Mouse (Mus musculus): ENCODE results near the gene Haus3.

Haus3 gene

DNA sequence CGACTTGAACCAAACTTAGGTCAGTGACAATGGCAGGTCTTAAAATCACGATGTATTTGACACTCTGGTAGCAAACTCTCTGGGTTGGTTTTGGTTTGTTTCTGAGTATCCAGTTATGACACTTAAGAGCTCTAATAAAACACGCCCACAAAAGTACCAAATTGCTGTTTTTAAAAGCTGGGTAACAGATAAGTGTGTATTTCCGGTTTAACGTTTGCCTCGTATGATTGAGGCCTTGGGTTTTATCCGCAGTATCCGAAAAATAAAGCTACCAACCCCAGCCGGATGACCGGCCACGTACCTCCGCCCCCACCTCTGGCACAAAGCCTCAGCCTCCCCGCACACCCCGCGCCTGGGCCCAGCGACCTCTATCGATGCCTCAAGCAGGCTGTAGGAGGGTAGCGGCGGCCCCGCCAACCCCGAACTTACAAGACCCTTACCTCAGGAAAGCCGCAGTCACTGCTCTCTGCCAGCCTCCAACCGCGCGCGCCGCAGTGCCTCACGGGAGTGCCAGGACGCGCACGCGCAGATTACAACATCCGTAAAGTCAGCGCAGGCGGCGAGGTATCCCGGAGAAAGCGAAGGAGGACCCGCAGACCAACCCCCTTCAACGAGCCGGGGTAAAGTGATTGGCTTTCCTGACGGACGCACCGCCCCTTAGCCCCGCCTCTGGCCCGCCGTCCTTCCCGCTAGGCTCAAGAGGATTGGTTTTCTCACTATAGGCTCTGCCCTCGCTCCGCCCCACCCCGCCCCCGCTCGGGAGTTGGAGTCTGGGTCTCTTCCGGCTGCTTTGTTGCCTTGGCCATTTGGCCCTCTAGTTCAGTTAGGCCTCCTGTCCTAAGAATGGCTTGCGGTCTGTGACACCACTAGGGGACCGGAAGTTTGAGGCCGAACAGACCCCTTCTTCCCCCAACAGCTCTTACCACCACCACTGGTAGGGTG is at the start of gene Haus3, which contains the start of gene Poln:
Gene Haus3 (minus strand): TSS at position 578 of the 942 bp plus-strand sequence.
Gene Poln (minus strand): TSS at position 499 of the 942 bp plus-strand sequence.
- DNase-seq (ENCODE audit: low read depth, low spot score), result peak; percentile 99

DNA sequence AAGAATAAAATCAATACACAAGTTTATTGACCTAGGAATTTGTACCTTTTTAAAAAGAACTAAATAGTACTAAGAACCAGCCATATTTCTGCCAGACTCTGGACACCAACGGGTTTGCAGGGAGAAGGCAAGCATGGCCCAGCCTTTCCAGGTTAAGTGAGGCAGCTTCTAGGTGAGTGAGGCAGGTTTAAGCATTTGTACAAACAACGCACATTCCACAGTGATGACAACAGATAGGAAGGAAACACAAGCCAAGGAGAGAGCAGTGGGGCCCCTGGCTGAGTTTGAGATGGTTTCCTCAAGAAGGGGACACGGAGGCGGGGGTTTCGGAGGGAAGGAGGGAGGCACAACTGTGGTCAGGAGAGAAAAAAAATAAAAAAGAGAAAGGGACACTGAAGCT is 49.3 kb upstream of the Haus3 start:
- no peak for DNase-seq (ENCODE audit: low read depth, low spot score)

DNA sequence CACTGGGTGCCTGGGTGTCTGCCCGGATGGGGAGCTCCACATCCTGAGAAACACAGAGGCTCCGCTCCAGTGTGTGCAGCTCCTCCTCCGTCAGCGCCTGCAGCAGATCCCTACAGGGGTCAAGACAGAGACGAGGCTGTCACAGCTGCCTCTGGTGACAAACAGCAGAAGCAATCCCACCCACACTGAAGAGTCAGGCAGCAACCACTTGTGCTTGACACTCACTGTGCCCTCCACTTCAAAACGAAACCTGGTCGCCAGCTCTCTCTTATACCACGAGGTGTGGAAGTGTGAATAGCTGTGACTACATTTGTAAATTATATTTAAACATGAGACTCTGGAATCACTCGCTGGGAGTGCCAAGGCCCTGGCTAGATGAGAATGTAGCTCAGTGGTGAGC is 48.4 kb upstream of the Haus3 start:
- DNase-seq (ENCODE audit: low read depth, low spot score), result no peak

DNA sequence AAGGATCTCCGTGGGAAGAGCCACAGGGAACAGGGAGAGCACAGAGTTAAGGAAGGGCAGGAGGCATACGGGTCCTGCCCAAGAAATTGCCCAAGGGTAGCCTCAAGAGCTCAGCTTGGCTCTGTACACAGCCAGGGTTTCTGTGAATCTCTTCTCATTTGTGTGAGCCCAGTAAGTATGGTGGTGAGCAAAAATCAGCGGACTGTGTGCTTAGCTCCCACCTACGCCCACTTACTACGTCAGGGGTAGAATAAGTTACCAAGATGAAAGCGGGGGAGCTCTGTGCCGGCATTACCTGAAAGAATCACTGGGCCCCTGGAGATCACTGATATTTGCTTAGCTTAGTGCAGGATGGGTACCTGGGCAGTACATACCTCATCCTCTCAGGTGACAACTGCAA is 46.7 kb upstream of the Haus3 start:
- DNase-seq (ENCODE audit: low read depth, low spot score), result no peak

DNA sequence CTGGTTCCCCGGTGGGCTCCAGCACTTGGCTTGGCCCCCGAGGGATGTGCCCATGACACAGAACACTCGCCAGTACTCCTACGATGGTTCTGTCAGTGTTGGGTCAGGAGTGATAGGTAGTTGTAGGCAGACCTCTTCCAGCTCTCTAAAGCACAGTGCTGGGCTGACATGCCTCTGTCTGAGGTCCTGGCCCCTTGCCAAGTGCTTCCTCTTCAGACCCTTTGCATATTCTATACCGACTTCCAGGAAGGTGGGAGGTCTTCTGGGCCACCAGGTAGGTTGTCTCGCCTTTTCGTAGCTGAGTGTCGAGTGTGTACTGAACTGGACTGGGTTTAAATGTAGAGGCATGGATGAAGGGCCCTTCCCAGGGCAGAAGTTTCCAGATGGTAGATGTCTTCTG is 44.3 kb upstream of the Haus3 start:
- DNase-seq (ENCODE audit: low read depth, low spot score), result no peak

DNA sequence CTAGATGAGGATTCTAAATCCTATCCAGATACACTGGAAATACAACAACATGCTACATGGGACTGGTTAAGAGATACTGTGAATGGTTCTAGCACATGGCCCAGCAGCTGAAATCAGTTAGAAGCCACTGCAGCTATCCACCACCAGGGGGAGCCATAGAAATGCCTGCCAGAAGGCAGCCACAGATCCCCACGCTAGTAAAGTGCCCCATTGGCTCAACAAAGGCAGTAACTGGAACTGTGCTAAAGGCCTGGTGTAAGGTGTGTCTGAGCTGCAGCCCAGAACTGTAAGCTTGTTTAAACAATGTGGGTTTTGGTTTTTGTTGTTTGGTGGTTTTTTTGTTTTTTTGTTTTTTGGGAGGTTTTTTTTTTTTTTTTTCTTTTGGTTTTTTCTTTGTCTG is 41.0 kb upstream of the Haus3 start:
- DNase-seq (ENCODE audit: low read depth, low spot score), result peak; percentile 93

DNA sequence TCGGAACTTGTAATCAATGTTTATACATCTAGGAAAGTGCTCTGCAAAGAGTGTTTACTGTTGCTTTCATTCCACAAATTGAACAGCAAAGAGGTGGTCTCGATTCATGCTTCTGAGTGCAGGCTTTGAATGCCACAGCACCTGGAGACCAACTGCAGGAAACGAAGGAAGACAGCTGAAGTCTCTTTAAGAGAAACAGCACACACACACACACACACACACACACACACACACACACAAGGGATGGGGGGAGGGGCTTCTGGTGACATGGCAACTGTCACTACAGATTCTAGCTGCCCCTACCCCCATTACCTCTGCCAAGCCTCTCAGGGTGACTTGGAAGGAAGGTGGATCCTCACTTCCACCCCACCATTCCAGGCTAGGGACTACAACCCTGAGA is 38.2 kb upstream of the Haus3 start:
- DNase-seq (ENCODE audit: low read depth, low spot score), result no peak

DNA sequence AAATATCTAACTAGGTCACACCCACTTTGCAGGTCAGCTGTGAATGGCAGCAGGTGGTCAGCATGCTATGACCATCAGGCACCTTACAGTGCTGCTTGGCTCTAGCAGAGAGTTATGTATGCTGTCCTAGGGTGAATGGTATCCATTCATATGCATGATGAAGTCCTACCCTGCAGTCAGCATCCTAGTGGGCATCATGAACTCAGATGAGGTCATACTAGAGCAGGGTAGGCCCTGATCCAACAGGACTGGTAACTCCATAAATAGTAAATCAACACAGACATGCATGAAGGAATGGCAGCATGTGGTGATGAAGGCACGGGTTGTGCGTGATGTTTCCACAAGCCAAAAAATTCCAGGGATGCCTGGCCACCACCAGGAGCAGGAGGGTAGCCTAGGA is 36.5 kb upstream of the Haus3 start:
- no peak for DNase-seq (ENCODE audit: low read depth, low spot score)

DNA sequence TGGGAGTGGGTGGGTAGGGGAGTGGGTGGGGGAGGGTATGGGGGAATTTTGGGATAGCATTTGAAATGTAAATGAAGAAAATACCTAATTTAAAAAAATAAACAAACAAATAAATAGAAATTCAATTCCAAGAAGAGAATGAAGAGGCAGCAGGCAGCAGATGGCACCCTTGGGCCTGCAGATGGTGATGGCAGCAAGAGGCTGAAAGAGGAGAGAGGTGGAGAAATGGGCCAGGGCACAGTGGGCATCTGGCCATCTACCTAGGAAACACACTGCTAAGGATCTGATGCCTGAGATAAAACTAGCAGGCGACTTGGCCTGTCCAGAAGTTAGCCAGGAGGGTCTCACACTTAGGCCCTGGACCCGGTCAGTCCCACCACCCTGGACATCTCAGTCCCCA is 35.6 kb upstream of the Haus3 start:
- DNase-seq (ENCODE audit: low read depth, low spot score), result no peak

DNA sequence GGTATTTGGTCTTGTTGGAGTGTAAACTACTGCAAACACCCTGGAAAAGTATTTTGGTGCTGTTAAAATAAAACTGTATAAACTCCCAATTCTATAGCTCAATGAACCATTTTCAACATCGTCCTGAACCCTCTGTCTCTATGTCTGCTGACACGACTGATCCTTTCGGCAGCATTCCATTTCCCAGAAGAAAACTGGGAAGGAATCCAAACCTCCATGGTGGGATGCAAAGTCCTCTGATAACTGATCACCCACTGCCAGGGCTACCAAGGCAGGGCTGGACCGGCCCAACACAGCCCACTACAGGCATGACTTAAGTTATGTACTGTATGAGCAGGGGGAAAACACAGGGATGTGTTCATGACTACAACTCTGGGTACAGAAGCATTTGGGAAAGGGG is 32.7 kb upstream of the Haus3 start:
- no peak for DNase-seq (ENCODE audit: low read depth, low spot score)

DNA sequence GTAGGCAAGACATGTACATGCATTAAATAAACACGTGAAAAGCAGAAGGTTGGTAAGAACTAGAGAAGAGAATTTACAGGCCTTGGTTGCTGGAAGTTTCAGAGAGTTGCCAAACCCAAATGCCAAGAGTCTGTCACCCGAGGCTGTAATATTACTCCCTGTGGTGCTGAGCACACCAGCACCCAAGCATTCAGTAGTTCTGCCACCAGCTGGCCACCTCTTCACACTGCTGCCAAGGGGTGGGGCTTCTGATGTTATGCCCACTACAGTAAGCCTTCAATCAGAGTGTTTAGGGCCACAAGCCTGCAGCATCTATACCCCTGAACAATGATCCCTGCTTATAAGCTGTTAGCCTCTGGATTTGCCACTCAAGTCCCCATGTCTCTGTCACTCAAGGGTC is 32.1 kb upstream of the Haus3 start:
- DNase-seq (ENCODE audit: low read depth, low spot score), result no peak

DNA sequence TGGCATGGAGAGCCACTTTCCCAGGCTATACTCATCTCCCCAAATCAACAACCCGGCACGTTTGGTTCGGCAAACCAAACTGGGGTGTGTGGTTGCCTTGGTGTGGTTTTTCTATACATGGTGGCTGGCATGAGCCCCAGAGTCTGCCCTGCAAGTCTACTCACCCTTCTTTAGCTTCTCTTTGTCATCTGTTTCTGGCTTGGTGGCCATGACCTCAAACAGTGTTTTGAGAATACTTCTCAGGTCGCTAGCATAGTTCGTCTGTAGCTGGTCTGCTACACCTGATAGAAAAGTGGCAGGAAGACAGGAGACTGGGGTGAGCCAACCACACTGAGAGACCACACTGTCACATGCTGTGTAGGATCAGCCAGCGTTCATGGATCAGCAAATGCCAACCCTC is 29.3 kb upstream of the Haus3 start:
- no peak for DNase-seq (ENCODE audit: low read depth, low spot score)

DNA sequence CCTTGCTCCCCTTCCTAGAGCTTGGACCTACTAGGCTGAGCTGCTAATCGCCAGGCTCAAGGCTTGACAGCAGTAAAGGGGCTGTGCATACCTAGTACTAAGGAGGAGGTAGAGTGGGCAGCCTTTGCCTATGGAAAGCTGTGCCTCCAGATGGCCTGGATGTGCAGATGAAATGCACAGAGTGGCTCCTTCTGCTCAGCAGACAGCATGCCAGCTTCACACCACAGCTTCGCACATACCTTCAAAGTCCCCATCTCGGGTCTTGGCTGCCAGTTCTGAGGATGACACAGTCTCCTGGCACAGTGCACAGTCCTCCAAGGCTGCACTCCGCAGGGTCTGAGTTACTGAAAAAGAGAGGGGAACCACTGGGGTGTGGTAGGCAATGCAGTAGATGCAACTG is 27.9 kb upstream of the Haus3 start:
- DNase-seq (ENCODE audit: low read depth, low spot score), result no peak

DNA sequence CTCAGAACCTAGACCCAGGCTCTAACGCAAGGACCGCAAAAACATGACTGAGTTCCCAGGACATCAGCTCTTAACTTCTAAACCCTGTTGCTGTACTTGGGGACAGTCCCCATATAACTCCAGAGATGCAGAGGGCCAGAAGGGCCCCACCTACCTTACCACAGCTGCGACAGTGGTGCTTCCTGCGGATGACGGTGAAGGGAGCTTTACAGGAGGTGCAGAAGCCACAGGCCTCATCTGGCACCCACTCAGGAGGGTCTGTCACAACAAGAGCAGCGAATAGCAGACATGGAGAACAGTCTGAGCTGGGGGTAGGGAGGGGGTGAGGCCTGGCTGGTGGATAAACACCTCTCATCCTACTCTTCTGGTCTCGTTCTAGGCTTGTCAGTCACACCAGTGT is 27.1 kb upstream of the Haus3 start:
- no peak for DNase-seq (ENCODE audit: low read depth, low spot score)

DNA sequence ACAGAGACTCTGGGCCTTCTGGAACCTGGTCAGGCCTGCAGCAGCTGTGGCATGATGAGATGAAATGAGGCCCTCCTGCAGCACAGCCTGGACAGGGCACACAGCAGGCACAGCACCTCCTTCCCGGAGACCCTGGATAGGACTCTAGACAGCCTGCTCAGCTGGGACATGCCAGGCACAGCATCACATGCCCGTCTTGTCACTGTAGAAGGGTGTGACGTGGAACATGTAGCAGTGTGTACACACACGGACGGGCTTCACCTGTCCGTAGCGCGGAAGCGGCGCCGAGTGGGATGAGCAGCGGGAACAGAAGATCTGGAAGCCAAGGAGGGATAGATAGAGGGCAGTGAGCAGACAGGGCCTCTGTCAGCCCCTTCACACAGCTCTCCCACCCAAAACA is 26.5 kb upstream of the Haus3 start:
- DNase-seq (ENCODE audit: low read depth, low spot score), result no peak

DNA sequence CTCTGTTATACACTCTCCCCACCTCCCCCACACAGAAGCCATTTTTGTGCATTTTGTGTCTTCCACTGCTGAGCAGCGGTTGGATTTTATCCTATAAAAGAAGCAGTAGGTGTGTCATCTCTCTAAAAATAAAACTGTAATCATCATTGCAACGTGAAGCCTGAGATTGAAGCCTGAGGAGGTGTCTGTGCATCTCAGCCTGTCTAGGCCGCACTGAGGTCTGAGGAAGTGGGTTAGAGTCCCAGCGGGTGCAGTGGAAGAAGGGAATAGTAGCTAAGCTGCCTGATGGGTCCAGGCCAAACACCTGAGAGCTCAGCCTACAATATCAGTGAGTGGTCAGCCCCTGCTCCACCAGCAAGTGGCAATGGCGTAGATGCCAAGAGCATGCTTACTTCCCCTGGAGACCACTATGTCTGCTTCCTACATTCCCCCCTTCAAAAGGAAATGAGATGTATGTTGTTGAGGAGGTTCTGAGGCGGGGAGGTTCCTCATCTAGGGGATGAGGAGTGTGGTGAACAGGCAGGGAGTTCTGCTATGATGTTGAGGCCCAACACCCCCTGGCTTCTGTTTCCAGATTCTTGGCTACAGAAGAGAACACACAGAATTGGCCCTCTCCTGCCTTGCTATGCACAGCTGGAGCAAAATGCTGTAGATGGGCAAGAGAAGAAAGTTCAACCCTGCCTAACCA is 25.8 kb upstream of the Haus3 start:
- DNase-seq (ENCODE audit: low read depth, low spot score), result no peak

DNA sequence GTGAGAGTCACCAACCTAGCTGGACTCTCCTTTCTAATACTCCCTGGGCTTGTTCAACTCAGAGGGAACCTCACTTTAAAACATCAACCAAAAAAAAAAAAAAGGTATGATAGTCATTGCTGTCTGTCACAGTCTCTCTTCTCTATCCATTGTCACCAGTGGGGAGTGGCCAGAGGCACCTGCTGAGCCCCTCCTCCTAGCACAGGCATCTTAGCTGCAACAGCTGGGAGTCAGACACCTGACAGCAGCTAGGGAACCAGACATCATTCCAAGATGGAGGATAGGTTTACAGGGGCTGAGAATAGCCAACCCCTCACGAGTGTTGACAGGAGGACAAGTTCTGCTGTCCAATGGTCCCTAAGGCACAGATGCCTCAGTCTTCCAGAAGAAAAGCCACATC is 25.1 kb upstream of the Haus3 start:
- no peak for DNase-seq (ENCODE audit: low read depth, low spot score)

DNA sequence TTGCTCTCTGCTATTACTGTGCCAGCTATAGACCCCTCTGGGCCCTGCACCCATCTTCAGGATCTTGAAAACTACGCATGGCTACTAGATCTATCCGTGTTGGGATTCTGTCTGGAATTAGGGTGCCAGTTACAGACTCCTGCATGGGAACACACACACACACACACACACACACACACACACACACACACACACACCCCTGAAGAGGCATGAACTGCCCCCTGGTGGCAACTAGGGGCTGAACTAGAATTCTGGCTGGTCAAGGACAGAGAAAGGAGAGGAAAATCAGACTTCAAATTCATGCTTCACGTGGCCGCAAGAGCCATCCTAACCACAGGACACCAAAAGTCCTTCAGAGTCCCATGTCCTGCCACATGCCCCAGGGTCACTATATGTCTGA is 22.5 kb upstream of the Haus3 start:
- peak; percentile 20 for DNase-seq (ENCODE audit: low read depth, low spot score)

DNA sequence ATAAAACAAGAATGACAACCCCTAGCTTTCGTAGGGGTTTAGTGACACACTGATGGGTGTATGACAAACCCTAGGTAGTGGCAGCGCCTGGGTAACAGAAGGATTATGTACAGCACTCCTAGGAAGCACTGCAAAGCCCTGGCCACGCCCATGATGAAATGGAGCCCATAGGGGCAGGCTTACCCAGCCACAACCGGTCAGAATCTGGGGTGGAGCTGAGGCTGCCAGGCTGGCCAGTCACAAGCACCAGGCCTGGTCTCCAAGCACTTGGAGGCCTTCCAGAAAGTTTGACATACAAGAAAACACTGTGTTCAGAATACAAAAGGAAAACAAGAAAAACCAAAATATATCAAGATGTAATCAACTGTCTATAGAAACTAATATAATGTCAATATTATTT is 21.7 kb upstream of the Haus3 start:
- no peak for DNase-seq (ENCODE audit: low read depth, low spot score)

DNA sequence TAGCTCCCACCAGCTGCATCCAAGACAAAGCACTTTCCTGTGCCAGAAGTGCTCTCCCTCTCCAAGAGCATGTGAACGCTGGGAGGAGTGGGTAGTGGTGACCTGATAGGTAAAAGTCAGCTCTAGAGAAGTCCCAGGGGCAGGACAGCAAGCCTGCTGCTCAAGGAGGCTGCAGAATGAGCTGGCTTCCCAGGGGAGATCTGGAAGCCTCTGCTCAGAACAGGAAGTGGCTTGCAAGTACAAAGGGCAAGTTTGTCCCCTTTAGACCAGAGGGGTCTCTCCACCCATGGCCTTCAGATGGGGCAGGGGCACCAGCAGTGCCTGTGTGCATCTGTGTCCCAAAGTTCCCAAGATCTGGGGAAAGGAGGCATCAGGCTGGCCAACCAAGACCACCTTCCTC is 20.2 kb upstream of the Haus3 start:
- DNase-seq (ENCODE audit: low read depth, low spot score), result no peak

DNA sequence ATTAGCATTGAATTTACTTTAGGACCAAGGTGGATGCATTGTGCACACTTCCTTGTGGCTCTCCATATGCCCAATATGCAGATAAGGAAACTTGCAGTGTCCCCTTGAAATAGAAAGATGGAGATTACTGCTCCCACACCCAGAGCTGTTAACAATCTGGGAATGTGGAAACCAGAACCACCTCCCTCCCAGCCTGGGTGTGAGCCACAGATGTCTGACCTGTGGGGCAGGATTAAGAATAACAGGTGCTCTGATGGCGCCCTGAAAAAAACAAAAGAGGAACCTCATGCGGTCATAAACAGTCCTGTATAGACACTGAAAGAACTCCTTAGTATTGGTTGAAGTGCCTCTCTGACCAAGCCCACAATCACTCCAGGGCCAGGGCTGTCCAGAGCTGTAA is 19.5 kb upstream of the Haus3 start:
- DNase-seq (ENCODE audit: low read depth, low spot score), result no peak

DNA sequence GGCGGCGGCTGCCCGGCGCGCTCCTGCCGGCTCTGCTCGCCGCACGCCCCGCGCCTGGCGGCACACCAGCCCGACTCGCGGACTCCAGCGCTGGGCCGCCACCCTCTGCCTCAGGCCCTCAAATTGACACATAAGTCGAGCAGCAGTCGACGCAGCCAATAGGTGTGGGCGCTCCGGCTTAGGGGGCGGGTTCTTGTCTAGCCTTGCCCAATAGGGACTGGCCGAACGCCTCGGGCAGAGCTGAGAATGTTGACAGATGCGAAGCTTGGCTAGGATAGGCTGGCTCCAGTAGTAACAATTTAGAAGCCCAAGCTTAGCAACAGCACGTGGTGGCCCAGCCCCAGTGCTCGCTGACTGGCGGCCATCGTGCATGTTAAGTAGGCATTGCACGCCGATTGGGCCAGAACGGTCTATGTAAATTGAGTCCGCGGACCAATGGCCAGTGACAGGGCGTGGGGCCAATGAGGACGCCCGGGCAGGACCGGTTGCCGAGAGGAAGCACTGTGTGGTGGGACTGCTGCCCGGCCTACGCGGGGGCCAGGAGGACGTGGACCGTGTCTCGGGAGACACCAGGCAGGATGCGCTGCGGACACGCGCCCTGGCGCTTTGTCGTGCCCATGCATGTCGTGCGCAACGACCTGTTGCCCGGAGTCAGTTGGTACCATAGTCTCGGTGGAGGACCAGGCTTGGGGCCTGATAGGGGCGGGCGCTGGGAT is 18.4 kb upstream of the Haus3 start, which contains the start of gene Mxd4:
Gene Mxd4 (minus strand): TSS at position 120 of the 716 bp plus-strand sequence.
- DNase-seq (ENCODE audit: low read depth, low spot score), result peak; percentile 100
